Mouse (Mus musculus): ENCODE results near the gene Slc15a1.

DNA sequence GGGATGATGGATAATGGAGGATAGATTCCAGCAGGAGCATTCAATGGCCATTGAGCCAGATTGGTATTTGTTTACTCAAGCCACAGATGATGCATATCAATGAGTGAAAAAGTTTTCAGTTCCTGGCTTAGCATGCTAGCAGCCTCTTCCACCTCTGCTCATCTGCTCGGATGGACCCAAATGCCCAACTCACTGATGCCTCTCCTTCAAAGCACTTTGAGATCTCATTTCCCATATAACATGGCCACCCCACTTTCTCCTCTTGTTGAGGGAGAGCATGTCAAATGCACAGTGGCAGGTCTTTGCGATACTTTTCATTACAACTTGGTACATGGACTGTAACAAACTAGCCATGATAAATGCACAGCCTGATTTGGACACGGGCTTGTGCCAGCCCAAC lies 20.6 kb downstream of the Slc15a1 start:
- TF ChIP-seq EP300 (IDR thresholded peaks at IDR 0.05; ENCODE audit: low read depth) (no peak), CTCF (IDR thresholded peaks at IDR 0.05; ENCODE audit: low read depth) (no peak)
